Mouse (Mus musculus) olfactory bulb, adult 2 months (tissue): ENCODE results near the gene H2-Eb1. TPM values are rescaled to one million over a fixed set of nuclear protein-coding genes. Genes with fewer than 3 reads are reported as not detected.

ENCODE experiments used
- H3K27ac ChIP-seq: fragments of 200-500 bp; 2 replicates; pipeline ENCODE4 v1.5.1; 2012; ENCODE audit warnings: low read depth, low read length; ENCODE audit not compliant: insufficient read depth
- H3K4me1 ChIP-seq: fragments of 200-500 bp; 2 replicates; pipeline ENCODE4 v1.6.1; 2012; ENCODE audit warnings: low read length; ENCODE audit not compliant: control insufficient read depth, insufficient read depth
- H3K4me3 ChIP-seq: fragments of 200-500 bp; 2 replicates; pipeline ENCODE4 v1.5.1; 2012; ENCODE audit warnings: mild to moderate bottlenecking, low read depth, low read length, moderate library complexity; ENCODE audit not compliant: insufficient read depth
- CTCF ChIP-seq: fragments of 200-500 bp; IDR thresholded peaks from 2 replicates; pipeline ENCODE4 v1.5.1; 2012; ENCODE audit warnings: low read depth, mild to moderate bottlenecking, low read length, moderate library complexity; ENCODE audit not compliant: insufficient read depth
- POLR2A ChIP-seq: fragments of 200-500 bp; IDR thresholded peaks from 2 replicates; pipeline ENCODE4 v1.6.1; 2012; ENCODE audit warnings: mild to moderate bottlenecking, low read depth, low read length, moderate library complexity; ENCODE audit not compliant: insufficient read depth
- WGBS: fragments of 180-500 bp; shearing (Covaris S2); methylation state at CpG from one replicate; pipeline ENCODE4 v1.1.7; 2018; 5-methylcytosine and 5-hydroxymethylcytosine counted together
- polyA plus RNA-seq: library from polyadenylated mRNA; stranded (reverse); fragments of >200 nt; gene quantifications from 2 replicates; pipeline ENCODE4 v1.2.4, GENCODE M21; 2012; ENCODE audit warnings: low replicate concordance; ENCODE audit not compliant: missing spikeins, insufficient read depth, insufficient read length

H2-Eb1 gene
- polyA plus RNA-seq, 1 experiment, result 452 TPM

- Histone ChIP-seq H3K4me3 (no peak overlapping the region), H3K27ac (no peak overlapping the region), H3K4me1 (no peaks in the 10 kb centered on the region)
- WGBS, result 90% methylated on average over 1 of the region's 1 CpGs
- TF ChIP-seq CTCF, result no peak
- no peak for TF ChIP-seq POLR2A
These were observed 49.3 kb downstream of the H2-Eb1 start for GRCm38 (mm10) chr17:34354940-34355339.

DNA sequence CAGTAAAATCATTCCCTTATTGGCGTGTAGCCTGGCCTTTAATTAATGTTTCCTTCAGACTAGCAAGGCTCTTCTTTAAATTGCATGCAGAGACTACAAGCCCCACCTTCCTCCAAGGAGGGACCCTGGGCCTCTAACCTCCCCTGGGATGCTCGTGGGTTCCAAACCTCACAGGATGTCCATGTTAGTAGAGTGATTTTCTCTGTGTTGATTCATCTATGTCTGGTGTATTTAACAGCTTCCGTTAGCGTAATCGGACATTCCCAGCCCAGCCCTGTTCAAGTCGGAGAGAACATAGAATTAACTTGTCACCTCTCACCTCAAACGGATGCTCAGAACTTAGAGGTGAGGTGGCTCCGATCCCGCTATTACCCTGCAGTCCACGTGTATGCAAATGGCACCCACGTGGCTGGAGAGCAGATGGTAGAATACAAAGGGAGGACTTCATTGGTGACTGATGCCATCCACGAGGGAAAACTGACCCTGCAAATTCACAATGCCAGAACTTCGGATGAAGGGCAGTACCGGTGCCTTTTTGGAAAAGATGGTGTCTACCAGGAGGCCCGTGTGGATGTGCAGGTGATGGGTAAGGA, 57.4 kb downstream of the H2-Eb1 start:
- WGBS, result 76% methylated on average over 15 of the region's 15 CpGs
- Histone ChIP-seq H3K4me3 (no peak overlapping the region), H3K27ac (no peak overlapping the region), H3K4me1 (no peaks in the 10 kb centered on the region)
- TF ChIP-seq CTCF (no peak), POLR2A (no peak)

DNA sequence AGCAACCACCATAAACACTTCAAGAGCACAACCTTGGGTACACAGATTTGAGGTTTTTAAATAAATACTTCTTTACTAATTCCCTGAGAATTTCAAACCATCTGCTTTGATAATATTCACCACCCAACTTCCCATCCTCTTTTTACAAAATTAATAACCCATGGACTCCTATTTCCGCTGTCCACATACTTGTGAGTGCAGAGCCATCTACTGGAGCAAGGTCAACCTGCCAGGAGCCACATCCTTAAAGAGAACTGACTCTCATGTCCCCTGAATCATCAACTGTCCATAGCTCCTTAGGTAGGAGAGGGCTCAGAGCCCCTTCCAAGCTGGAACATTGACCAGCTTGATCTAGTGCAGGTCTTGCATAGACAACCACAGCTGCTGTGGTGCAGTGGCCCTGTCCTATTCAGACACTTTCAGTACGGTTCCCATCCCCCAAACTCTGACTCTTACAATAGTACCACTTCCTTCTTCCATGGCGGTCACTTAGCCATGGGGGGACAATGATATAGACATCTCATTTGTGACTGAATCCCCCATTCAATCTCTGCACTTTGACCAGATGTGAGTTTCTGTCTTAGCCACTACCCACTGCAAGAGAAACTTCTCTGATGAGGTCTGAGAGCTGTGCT, 58.1 kb downstream of the H2-Eb1 start:
- Histone ChIP-seq H3K4me3 (no peak overlapping the region), H3K4me1 (no peaks in the 10 kb centered on the region), H3K27ac (no peak overlapping the region)
- TF ChIP-seq POLR2A, result no peak
- no peak for TF ChIP-seq CTCF
- 85% methylated on average over 3 of the region's 3 CpGs for WGBS

GRCm38 (mm10) chr17:34365031-34365430, 59.4 kb downstream of the H2-Eb1 start:
- 75% methylated on average over 10 of the region's 10 CpGs for WGBS
- Histone ChIP-seq H3K4me1 (no peaks in the 10 kb centered on the region), H3K4me3 (no peak overlapping the region), H3K27ac (no peak overlapping the region)
- TF ChIP-seq POLR2A (no peak), CTCF (no peak)

Other genes starting within 250 kb of the H2-Eb1 start
- not detected in 2 replicates for gene H2-Oa, start 213.5 kb upstream of the H2-Eb1 start, polyA plus RNA-seq
- gene H2-DMa, start 186.3 kb upstream of the H2-Eb1 start, polyA plus RNA-seq, result not detected in 2 replicates
- 233 TPM in 1 of 2 replicates, not detected in the other for gene Brd2, start 183.2 kb upstream of the H2-Eb1 start, polyA plus RNA-seq
- gene H2-DMb2, start 162.6 kb upstream of the H2-Eb1 start, polyA plus RNA-seq, result not detected in 2 replicates
- not detected in 2 replicates for gene H2-DMb1, start 152.8 kb upstream of the H2-Eb1 start, polyA plus RNA-seq
- gene Tap1, start 118.3 kb upstream of the H2-Eb1 start, polyA plus RNA-seq, result not detected in 2 replicates
- 272 TPM in 1 of 2 replicates, not detected in the other for gene Psmb9, start 118.1 kb upstream of the H2-Eb1 start, polyA plus RNA-seq
- not detected in 2 replicates for gene Psmb8, start 108.1 kb upstream of the H2-Eb1 start, polyA plus RNA-seq
- gene Tap2, start 102.3 kb upstream of the H2-Eb1 start, polyA plus RNA-seq, result 159 TPM in 1 of 2 replicates, not detected in the other
- gene H2-Ob, start 67.0 kb upstream of the H2-Eb1 start, polyA plus RNA-seq, result not detected in 2 replicates
- gene H2-Ab1, start 48.2 kb upstream of the H2-Eb1 start, polyA plus RNA-seq, result not detected in 2 replicates
- 508 and 641 TPM in 2 replicates for gene H2-Aa, start 18.0 kb upstream of the H2-Eb1 start, polyA plus RNA-seq
- gene H2-Eb2, start 19.8 kb downstream of the H2-Eb1 start, polyA plus RNA-seq, result not detected in 2 replicates
- not detected in 2 replicates for gene Btnl2, start 49.0 kb downstream of the H2-Eb1 start, polyA plus RNA-seq
- not detected in 2 replicates for gene Btnl1, start 71.3 kb downstream of the H2-Eb1 start, polyA plus RNA-seq
- not detected in 2 replicates for gene BC051142, start 93.0 kb downstream of the H2-Eb1 start, polyA plus RNA-seq
- gene Btnl4, start 171.5 kb downstream of the H2-Eb1 start, polyA plus RNA-seq, result not detected in 2 replicates
- gene Btnl6, start 211.5 kb downstream of the H2-Eb1 start, polyA plus RNA-seq, result not detected in 2 replicates